In the genomic region with DNA sequence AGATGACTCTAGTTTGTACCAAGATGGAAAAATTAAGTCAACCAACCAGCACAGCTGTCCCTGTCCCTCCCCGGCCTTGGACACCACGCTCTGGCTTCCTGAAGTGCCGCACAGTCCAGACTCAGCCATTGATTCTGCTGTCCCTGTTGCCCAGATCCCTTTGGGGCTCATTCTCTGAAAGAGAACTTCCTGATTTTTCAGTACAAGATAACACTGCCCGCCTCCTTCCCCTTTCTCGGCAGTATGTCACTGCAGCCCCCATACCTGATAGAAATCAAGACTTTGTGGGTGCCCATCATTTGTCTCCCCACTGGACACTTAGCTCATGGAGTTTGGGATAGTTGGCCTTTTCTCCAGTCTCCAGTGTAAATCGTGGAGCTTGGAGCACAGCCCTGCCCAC, we compare ENCODE assay signal across 24 mouse cellular contexts. TPM values are rescaled to one million over a fixed set of nuclear protein-coding genes. Genes with fewer than 3 reads are reported as not detected.
"Had no signal": no experiment of that assay in that cellular context is flagged by ENCODE, and none has a peak within 500 bp of the region (broad histone marks: within the 10 kb centered on the region; RNA-seq: fewer than 3 reads in every experiment).

No protein-coding gene starts in this region.

- DNase-seq: gastrocnemius, postnatal 14 days; heart, adult 11 months; heart, adult 2 months; heart, postnatal 14 days; heart, postnatal 36 days; kidney, adult 11 months; kidney, adult 2 months; kidney, adult 9 months; kidney, postnatal 14 days; kidney, postnatal 36 days; layer of hippocampus, adult 9-11 months; layer of hippocampus, postnatal 36 days; left cerebral cortex, postnatal 4 days had no signal

- H3K4me1 ChIP-seq: kidney, embryonic 15.5 days; limb, embryonic 13.5 days had no signal

- H3K9me3 ChIP-seq: heart, embryonic 15.5 days; hindbrain, embryonic 13.5 days; hindbrain, embryonic 15.5 days; kidney, embryonic 15.5 days; limb, embryonic 15.5 days; liver, embryonic 12.5 days had no signal

- H3K4me3 ChIP-seq: heart, adult 2 months; heart, embryonic 13.5 days; heart, embryonic 15.5 days; hindbrain, embryonic 13.5 days; hindbrain, embryonic 15.5 days; kidney, embryonic 15.5 days; limb, embryonic 13.5 days; limb, embryonic 15.5 days; liver, embryonic 12.5 days had no signal

- H3K36me3 ChIP-seq: hindbrain, embryonic 13.5 days; hindbrain, embryonic 15.5 days; kidney, embryonic 15.5 days; limb, embryonic 13.5 days; limb, embryonic 15.5 days; liver, embryonic 12.5 days had no signal

- ATAC-seq: hindbrain, postnatal 0 days; intestine, embryonic 16.5 days; liver, embryonic 12.5 days had no signal

- H3K27me3 ChIP-seq: heart, embryonic 15.5 days; hindbrain, embryonic 13.5 days; hindbrain, embryonic 15.5 days; kidney, embryonic 15.5 days; limb, embryonic 13.5 days; limb, embryonic 15.5 days had no signal

RNA-seq across cellular contexts. Expression of a gene that starts 37.1 kb away (rescaled TPM):
- total RNA-seq: liver, adult 2 months had no signal
- polyA plus RNA-seq: liver, embryonic 12.5 days had no signal
